Mouse (Mus musculus): ENCODE measurements around the gene Krtap24-1. TPM values are rescaled to one million over a fixed set of nuclear protein-coding genes. Genes with fewer than 3 reads are reported as not detected.

Krtap24-1 gene
- polyA plus RNA-seq (2012), result not detected in 2 replicates

DNA sequence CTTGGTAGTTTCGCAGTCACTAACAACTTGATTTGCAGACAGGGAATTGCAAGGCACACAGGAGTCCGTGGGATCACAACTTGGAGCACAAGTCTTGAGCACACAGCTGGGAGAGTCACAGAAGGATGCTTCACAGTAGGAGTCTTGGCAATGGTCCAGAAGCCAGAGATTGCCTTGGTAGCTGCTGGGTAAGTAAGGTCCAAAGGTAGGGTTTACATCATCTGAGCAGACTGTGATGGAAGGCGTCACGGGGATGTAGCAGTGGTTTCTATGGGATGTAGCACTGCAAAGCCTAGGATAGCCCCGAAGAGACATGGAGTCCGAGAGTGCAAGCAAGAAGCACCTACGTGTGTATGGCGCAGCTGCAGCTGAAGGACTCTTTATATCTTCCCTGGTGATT lies at the start of gene Krtap24-1:
Krtap24-1 (minus strand) TSS at position 358 of the 400 bp plus-strand sequence.

DNA sequence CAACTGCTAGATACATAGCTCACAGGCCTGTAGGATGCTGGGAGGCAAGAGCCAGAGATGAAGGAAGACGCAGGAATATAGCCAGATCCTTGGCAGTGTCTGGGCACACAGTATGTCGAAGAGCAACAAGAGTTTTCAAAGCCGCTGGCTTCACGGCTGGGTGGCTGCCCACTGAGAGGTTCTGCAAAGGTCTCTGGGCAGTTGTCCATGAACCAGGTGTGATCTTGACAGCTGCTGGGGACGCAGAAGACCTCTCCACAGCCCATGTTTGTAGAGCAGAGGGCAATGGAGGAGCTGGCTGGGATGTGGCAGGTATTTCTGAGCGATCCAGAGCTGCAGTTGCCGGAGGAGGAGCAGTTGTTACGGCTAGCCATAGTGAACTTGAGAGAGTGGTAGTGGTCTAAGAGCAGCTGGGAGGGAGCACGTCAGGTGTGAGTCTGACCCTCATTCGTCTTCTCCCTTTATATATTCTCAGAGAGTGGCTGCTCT lies 35.3 kb upstream of the Krtap24-1 start, which contains the start of gene Krtap26-1:
Krtap26-1 (minus strand) TSS at position 439 of the 489 bp plus-strand sequence.

GRCm38 (mm10) chr16:88627566-88627965 lies 15.5 kb upstream of the Krtap24-1 start, which contains the start of gene 2310079G19Rik:
Gene 2310079G19Rik, minus strand, starts transcription at chr16:88627666.

GRCm38 (mm10) chr16:88563045-88563913 lies 48.8 kb downstream of the Krtap24-1 start, which contains the start of gene Cldn8:
Gene Cldn8, minus strand, starts transcription at chr16:88563183.

Other genes starting within 250 kb of the Krtap24-1 start
- gene Cldn17, start 105.3 kb downstream of the Krtap24-1 start, polyA plus RNA-seq (2012), result not detected in 2 replicates
- not detected in 2 replicates for gene Cldn8, start 49.1 kb downstream of the Krtap24-1 start, polyA plus RNA-seq (2012)
- not detected in 2 replicates for gene 2310079G19Rik, start 15.4 kb upstream of the Krtap24-1 start, polyA plus RNA-seq (2012)
- not detected in 2 replicates for gene Krtap26-1, start 35.5 kb upstream of the Krtap24-1 start, polyA plus RNA-seq (2012)
- gene Krtap27-1, start 59.4 kb upstream of the Krtap24-1 start, polyA plus RNA-seq (2012), result not detected in 2 replicates
- not detected in 2 replicates for gene 2310061N02Rik, start 95.7 kb upstream of the Krtap24-1 start, polyA plus RNA-seq (2012)
- gene Krtap13-1, start 116.6 kb upstream of the Krtap24-1 start, polyA plus RNA-seq (2012), result 0.13 TPM in 1 of 2 replicates, not detected in the other
- 0.10 TPM in 1 of 2 replicates, not detected in the other for gene Krtap13, start 139.4 kb upstream of the Krtap24-1 start, polyA plus RNA-seq (2012)
- not detected in 2 replicates for gene 2310034C09Rik, start 146.6 kb upstream of the Krtap24-1 start, polyA plus RNA-seq (2012)
- not detected in 2 replicates for gene 2310057N15Rik, start 161.9 kb upstream of the Krtap24-1 start, polyA plus RNA-seq (2012)
- not detected in 2 replicates for gene Gm5965, start 165.6 kb upstream of the Krtap24-1 start, polyA plus RNA-seq (2012)
- gene Gm20741, start 199.9 kb upstream of the Krtap24-1 start, polyA plus RNA-seq (2012), result not detected in 2 replicates
- not detected in 2 replicates for gene Krtap15, start 207.9 kb upstream of the Krtap24-1 start, polyA plus RNA-seq (2012)
- gene Krtap14, start 213.9 kb upstream of the Krtap24-1 start, polyA plus RNA-seq (2012), result not detected in 2 replicates